Mouse (Mus musculus) lung, adult 2 months (tissue): ENCODE measurements around the gene Nono.

Experiments used
- CTCF ChIP-seq: fragments of 200-500 bp; IDR thresholded peaks from 2 replicates; pipeline ENCODE4 v1.5.1; 2011; ENCODE audit warnings: mild to moderate bottlenecking, low read length, control low read depth; ENCODE audit not compliant: insufficient read depth
- POLR2A ChIP-seq: fragments of 200-500 bp; IDR thresholded peaks from 2 replicates; pipeline ENCODE4 v1.6.1; 2011; ENCODE audit warnings: low read depth, mild to moderate bottlenecking, control low read depth, low read length, borderline replicate concordance; ENCODE audit errors: extremely low read depth

DNA sequence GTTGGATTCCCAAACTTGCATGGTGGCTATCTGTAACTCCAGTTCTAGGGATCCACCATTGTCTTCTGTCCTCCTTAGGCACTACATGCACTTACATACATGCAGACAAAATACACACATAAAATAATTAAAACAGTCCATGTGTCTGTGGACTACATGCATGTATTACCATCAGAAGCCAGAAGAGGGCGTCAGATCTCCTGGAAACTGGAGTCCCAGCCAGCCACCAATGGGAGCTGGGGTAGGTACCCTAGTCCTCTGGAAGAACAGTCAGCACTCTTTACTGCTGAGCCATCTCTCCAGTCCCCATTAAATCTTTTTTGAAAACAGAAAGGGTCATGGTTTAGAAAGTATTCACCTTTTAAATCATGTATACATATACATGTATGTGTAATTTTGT, 1.3 kb upstream of the Nono start:
- TF ChIP-seq POLR2A: no peak
- no peak for TF ChIP-seq CTCF
